Mouse (Mus musculus) liver, embryonic 14.5 days (tissue): ENCODE measurements around the gene Acer3.

Experiments
- CTCF ChIP-seq: IDR thresholded peaks from 2 replicates; pipeline ENCODE4 v1.5.1; 2016; ENCODE audit warnings: antibody characterized with exemption, low read depth, control low read depth
- EP300 ChIP-seq: IDR thresholded peaks from 2 replicates; pipeline ENCODE4 v1.6.1; 2016; ENCODE audit warnings: antibody characterized with exemption, low read depth

DNA sequence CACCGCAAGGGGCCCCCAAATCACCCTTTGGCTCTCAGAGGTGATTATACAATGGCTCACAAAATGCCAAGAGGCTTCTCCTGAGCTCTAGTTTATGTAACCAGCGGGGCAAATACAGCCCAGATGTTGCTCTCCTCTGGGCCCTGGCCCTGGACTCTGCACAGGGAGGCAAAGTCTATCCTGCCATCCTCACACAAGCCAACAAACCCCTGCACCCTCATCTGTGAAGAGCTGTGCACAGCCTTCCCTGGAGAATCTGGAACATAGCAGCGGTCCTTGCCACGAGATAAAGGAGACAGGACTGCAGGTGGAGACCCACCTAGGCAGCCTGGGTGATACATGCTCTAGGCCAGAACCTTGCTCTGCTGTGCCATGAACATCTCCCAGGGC is 33.9 kb upstream of the Acer3 start:
- TF ChIP-seq CTCF: no peak
- no peak for TF ChIP-seq EP300
